Mouse (Mus musculus): ENCODE measurements around the gene Rpf2.

DNA sequence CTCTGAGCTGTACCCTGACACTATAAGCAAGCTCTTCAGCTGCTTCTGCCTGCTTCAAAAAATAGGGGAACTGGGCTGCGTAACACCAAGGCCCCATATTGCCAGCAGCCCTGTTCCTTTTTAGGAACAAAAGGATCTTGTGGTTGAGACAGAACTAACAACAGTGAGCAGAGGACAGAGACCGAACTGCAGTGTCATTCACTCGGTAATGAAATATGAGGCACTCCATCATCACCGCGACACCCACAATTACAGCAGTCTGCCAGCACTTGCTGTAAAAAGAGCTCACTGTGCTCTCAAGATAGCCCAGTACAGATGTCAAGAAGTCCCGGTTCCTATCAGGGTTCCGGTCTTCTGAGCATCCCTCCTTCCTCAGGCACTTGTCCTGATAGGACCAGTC lies 29.2 kb upstream of the Rpf2 start:
- TF ChIP-seq CTCF (IDR thresholded peaks at IDR 0.05; ENCODE audit: low read depth) = no peak
- TF ChIP-seq EP300 (optimal IDR thresholded peaks at IDR 0.05) = no peak

Data from stomach, postnatal 0 days (tissue).